Mouse (Mus musculus) kidney, embryonic 15.5 days (tissue): ENCODE measurements around the gene Nr3c2. TPM values are rescaled to one million over a fixed set of nuclear protein-coding genes. Genes with fewer than 3 reads are reported as not detected.

ENCODE experiments used
- ATAC-seq: fragments of 200-750 bp; cut with Nextera tagmentation; replicated peaks from 2 replicates; pipeline ENCODE4 v1.8.0; 2017; ENCODE audit warnings: moderate TSS enrichment; ENCODE audit not compliant: low FRiP score
- H3K27ac ChIP-seq: fragments of 300-500 bp; sonication (generic); 2 replicates; pipeline ENCODE4 v1.5.1; 2015; ENCODE audit warnings: mild to moderate bottlenecking, inconsistent platforms
- H3K27me3 ChIP-seq: fragments of 300-500 bp; sonication (generic); 2 replicates; pipeline ENCODE4 v1.6.1; 2015; ENCODE audit warnings: inconsistent platforms
- H3K36me3 ChIP-seq: fragments of 300-500 bp; sonication (generic); 2 replicates; pipeline ENCODE4 v1.6.1; 2015; ENCODE audit warnings: inconsistent platforms
- H3K4me1 ChIP-seq: fragments of 300-500 bp; sonication (generic); 2 replicates; pipeline ENCODE4 v1.6.1; 2015; ENCODE audit warnings: inconsistent platforms
- H3K4me2 ChIP-seq: fragments of 300-500 bp; sonication (generic); 2 replicates; pipeline ENCODE4 v1.6.1; 2015; ENCODE audit warnings: moderate library complexity, mild to moderate bottlenecking, inconsistent platforms
- H3K4me3 ChIP-seq: fragments of 300-500 bp; sonication (generic); replicated peaks from 2 replicates; pipeline ENCODE4 v1.5.1; 2015; ENCODE audit warnings: mild to moderate bottlenecking, inconsistent platforms
- H3K9ac ChIP-seq: fragments of 300-500 bp; sonication (generic); 2 replicates; pipeline ENCODE4 v1.6.1; 2015; ENCODE audit warnings: mild to moderate bottlenecking, inconsistent platforms
- H3K9me3 ChIP-seq: fragments of 300-500 bp; sonication (generic); replicated peaks from 2 replicates; pipeline ENCODE4 v1.6.1; 2016; ENCODE audit warnings: inconsistent platforms
- WGBS: fragments of 180-500 bp; shearing (Covaris S2); methylation state at CpG from one replicate; pipeline ENCODE4 v1.1.7; 2015; ENCODE audit warnings: mixed read lengths; 5-methylcytosine and 5-hydroxymethylcytosine counted together
- polyA plus RNA-seq: library from polyadenylated mRNA; unstranded; fragments of >200 nt; fragmentation: Nextera tagmentation; extraction: Ambion mirVana; gene quantifications from 2 replicates; pipeline ENCODE4 v1.2.1, GENCODE M21; 2015

Nr3c2 gene
- polyA plus RNA-seq, 1 experiment from 2014 or later, result 3.7 TPM

GRCm38 (mm10) chr8:77041214-77041613 lies 142.0 kb downstream of the Nr3c2 start:
- no peaks in the 10 kb centered on the region for H3K4me1 ChIP-seq
- H3K27me3 ChIP-seq, result no peaks in the 10 kb centered on the region
- no peaks in the 10 kb centered on the region for H3K36me3 ChIP-seq
- WGBS, result 92% methylated on average over 5 of the region's 5 CpGs
- H3K4me2 ChIP-seq, result no peak overlapping the region
- H3K9me3 ChIP-seq, result no peaks in the 10 kb centered on the region
- H3K27ac ChIP-seq, result no peak overlapping the region
- no peak overlapping the region for H3K9ac ChIP-seq
- no peak overlapping the region for H3K4me3 ChIP-seq
- no peak for ATAC-seq

GRCm38 (mm10) chr8:77044849-77045248 lies 145.6 kb downstream of the Nr3c2 start:
- no peaks in the 10 kb centered on the region for H3K4me1 ChIP-seq
- H3K27ac ChIP-seq, result no peak overlapping the region
- 88% methylated on average over 12 of the region's 12 CpGs for WGBS
- H3K9ac ChIP-seq, result no peak overlapping the region
- no peak overlapping the region for H3K4me3 ChIP-seq
- peak; percentile 43; the same call in 1 of the 2 replicates for ATAC-seq
- H3K27me3 ChIP-seq, result no peaks in the 10 kb centered on the region
- H3K4me2 ChIP-seq, result no peak overlapping the region
- H3K9me3 ChIP-seq, result no peaks in the 10 kb centered on the region
- no peaks in the 10 kb centered on the region for H3K36me3 ChIP-seq

- 87% methylated on average over 1 of the region's 1 CpGs for WGBS
- H3K4me1 ChIP-seq, result no peaks in the 10 kb centered on the region
- ATAC-seq, result no peak
Measured at GRCm38 (mm10) chr8:77045711-77046110, 146.5 kb downstream of the Nr3c2 start.

GRCm38 (mm10) chr8:77046217-77046616 lies 147.0 kb downstream of the Nr3c2 start:
- Histone ChIP-seq H3K9me3 (no peaks in the 10 kb centered on the region), H3K4me1 (no peaks in the 10 kb centered on the region), H3K4me2 (no peak overlapping the region), H3K27me3 (no peaks in the 10 kb centered on the region), H3K36me3 (no peaks in the 10 kb centered on the region), H3K9ac (no peak overlapping the region), H3K27ac (no peak overlapping the region), H3K4me3 (no peak overlapping the region)
- ATAC-seq, result no peak
- 86% methylated on average over 5 of the region's 5 CpGs for WGBS

More at GRCm38 (mm10) chr8:77045711-77046110, 146.5 kb downstream of the Nr3c2 start:
- no peak overlapping the region for H3K4me2 ChIP-seq
- H3K9ac ChIP-seq, result no peak overlapping the region
- no peak overlapping the region for H3K27ac ChIP-seq
- no peaks in the 10 kb centered on the region for H3K9me3 ChIP-seq
- H3K4me3 ChIP-seq, result no peak overlapping the region
- no peaks in the 10 kb centered on the region for H3K27me3 ChIP-seq
- H3K36me3 ChIP-seq, result no peaks in the 10 kb centered on the region

- Histone ChIP-seq H3K9ac (no peak overlapping the region), H3K4me1 (no peaks in the 10 kb centered on the region), H3K27me3 (no peaks in the 10 kb centered on the region), H3K4me2 (no peak overlapping the region), H3K36me3 (no peaks in the 10 kb centered on the region), H3K27ac (no peak overlapping the region), H3K9me3 (no peaks in the 10 kb centered on the region), H3K4me3 (no peak overlapping the region)
- ATAC-seq, result no peak
- WGBS, result 68% methylated on average over 3 of the region's 3 CpGs
Measured at GRCm38 (mm10) chr8:77046731-77047130, 147.5 kb downstream of the Nr3c2 start.

GRCm38 (mm10) chr8:77051399-77052275 lies 152.4 kb downstream of the Nr3c2 start:
- 83% methylated on average over 10 of the region's 10 CpGs for WGBS
- no peak overlapping the region for H3K4me2 ChIP-seq
- no peaks in the 10 kb centered on the region for H3K4me1 ChIP-seq
- H3K9ac ChIP-seq, result no peak overlapping the region
- ATAC-seq, result no peak
- no peaks in the 10 kb centered on the region for H3K27me3 ChIP-seq
- H3K9me3 ChIP-seq, result no peaks in the 10 kb centered on the region
- no peak overlapping the region for H3K27ac ChIP-seq
- H3K36me3 ChIP-seq, result no peaks in the 10 kb centered on the region
- no peak overlapping the region for H3K4me3 ChIP-seq

GRCm38 (mm10) chr8:77055492-77056021 lies 156.3 kb downstream of the Nr3c2 start:
- no peak overlapping the region for H3K4me2 ChIP-seq
- H3K36me3 ChIP-seq, result no peaks in the 10 kb centered on the region
- 90% methylated on average over 3 of the region's 3 CpGs for WGBS
- H3K9ac ChIP-seq, result no peak overlapping the region
- ATAC-seq, result no peak
- H3K27me3 ChIP-seq, result no peaks in the 10 kb centered on the region
- no peaks in the 10 kb centered on the region for H3K4me1 ChIP-seq
- no peak overlapping the region for H3K27ac ChIP-seq
- H3K4me3 ChIP-seq, result no peak overlapping the region
- no peaks in the 10 kb centered on the region for H3K9me3 ChIP-seq

GRCm38 (mm10) chr8:77056853-77057252 lies 157.6 kb downstream of the Nr3c2 start:
- ATAC-seq, result no peak
- no peaks in the 10 kb centered on the region for H3K9me3 ChIP-seq

GRCm38 (mm10) chr8:77082687-77083086 lies 183.4 kb downstream of the Nr3c2 start:
- Histone ChIP-seq H3K4me3 (no peak overlapping the region), H3K4me1 (no peaks in the 10 kb centered on the region), H3K4me2 (no peak overlapping the region), H3K9ac (no peak overlapping the region), H3K9me3 (no peaks in the 10 kb centered on the region), H3K27me3 (no peaks in the 10 kb centered on the region), H3K36me3 (no peaks in the 10 kb centered on the region), H3K27ac (no peak overlapping the region)
- no peak for ATAC-seq
- WGBS, result 82% methylated on average over 4 of the region's 4 CpGs

More at GRCm38 (mm10) chr8:77056853-77057252, 157.6 kb downstream of the Nr3c2 start:
- Histone ChIP-seq H3K4me1 (no peaks in the 10 kb centered on the region), H3K27me3 (no peaks in the 10 kb centered on the region), H3K36me3 (no peaks in the 10 kb centered on the region), H3K9ac (no peak overlapping the region), H3K27ac (no peak overlapping the region), H3K4me3 (no peak overlapping the region), H3K4me2 (no peak overlapping the region)
- 93% methylated on average over 6 of the region's 6 CpGs for WGBS

- Histone ChIP-seq H3K9me3 (no peaks in the 10 kb centered on the region), H3K27ac (no peak overlapping the region), H3K4me1 (no peaks in the 10 kb centered on the region), H3K9ac (no peak overlapping the region), H3K27me3 (no peaks in the 10 kb centered on the region), H3K4me2 (no peak overlapping the region), H3K4me3 (no peak overlapping the region), H3K36me3 (no peaks in the 10 kb centered on the region)
- WGBS, result 65% methylated on average over 8 of the region's 8 CpGs
- no peak for ATAC-seq
Measured at GRCm38 (mm10) chr8:77086036-77086435, 186.8 kb downstream of the Nr3c2 start.

- H3K9me3 ChIP-seq, result no peaks in the 10 kb centered on the region
- 0 out of 2 replicates have a peak, but pooled peaks have one; percentile 59 for ATAC-seq
Measured at GRCm38 (mm10) chr8:77096721-77097120, 197.5 kb downstream of the Nr3c2 start.

GRCm38 (mm10) chr8:77098101-77098500 lies 198.9 kb downstream of the Nr3c2 start:
- 0 out of 2 replicates have a peak, but pooled peaks have one; percentile 34 for ATAC-seq
- H3K4me3 ChIP-seq, result no peak overlapping the region
- no peaks in the 10 kb centered on the region; the same call in 1 of the 2 replicates for H3K4me1 ChIP-seq

More at GRCm38 (mm10) chr8:77096721-77097120, 197.5 kb downstream of the Nr3c2 start:
- Histone ChIP-seq H3K9ac (no peak overlapping the region), H3K36me3 (no peaks in the 10 kb centered on the region), H3K4me1 (no peaks in the 10 kb centered on the region; the same call in 1 of the 2 replicates), H3K27ac (no peak overlapping the region), H3K4me3 (no peak overlapping the region), H3K27me3 (no peaks in the 10 kb centered on the region), H3K4me2 (no peak overlapping the region)
- 23% methylated on average over 4 of the region's 4 CpGs for WGBS

More at GRCm38 (mm10) chr8:77098101-77098500, 198.9 kb downstream of the Nr3c2 start:
- no peaks in the 10 kb centered on the region for H3K27me3 ChIP-seq
- H3K36me3 ChIP-seq, result no peaks in the 10 kb centered on the region
- H3K4me2 ChIP-seq, result no peak overlapping the region
- no peak overlapping the region for H3K9ac ChIP-seq
- 84% methylated on average over 10 of the region's 10 CpGs for WGBS
- H3K27ac ChIP-seq, result no peak overlapping the region
- H3K9me3 ChIP-seq, result no peaks in the 10 kb centered on the region
